Mouse (Mus musculus) frontal cortex, postnatal 36 days (tissue): ENCODE measurements around the gene Ift43.

Source experiments
- DNase-seq, 2 experiments: peaks; one replicate each; pipeline ENCODE4 v3.0.0; 2022; ENCODE audit warnings: low spot score in 2 of 2

Gene Ift43

GRCm38 (mm10) chr12:86078553-86079201 is 3.7 kb upstream of the Ift43 start, which contains the start of gene Tgfb3:
Gene Tgfb3, minus strand, starts transcription at chr12:86079041.
- DNase-seq = peak in 1 of 2 experiments; percentile 65

DNA sequence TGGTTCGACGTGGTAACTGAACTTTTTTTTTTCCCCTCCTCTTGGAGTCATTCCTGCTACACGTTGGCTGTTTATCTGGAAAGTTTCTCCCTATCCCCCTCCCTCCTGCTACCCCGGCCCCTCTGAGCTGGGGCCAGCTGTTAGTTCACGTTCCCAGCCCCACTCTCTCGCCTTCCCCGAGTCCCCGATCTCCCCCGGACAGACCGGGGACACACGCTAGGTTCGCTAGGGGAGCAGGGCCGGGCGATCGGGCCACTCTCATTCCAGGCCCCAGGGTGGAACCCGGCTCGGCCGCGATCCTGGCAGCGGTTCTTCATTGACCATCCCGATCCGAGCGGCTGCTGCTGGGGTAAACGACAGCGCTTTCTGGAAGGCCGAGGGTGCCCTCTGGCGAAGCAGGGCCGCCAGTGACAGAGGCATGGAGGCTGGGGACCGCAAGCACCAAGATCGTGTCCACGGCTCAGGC is 3.1 kb upstream of the Ift43 start:
- DNase-seq = peak; percentile 92 to 93

DNA sequence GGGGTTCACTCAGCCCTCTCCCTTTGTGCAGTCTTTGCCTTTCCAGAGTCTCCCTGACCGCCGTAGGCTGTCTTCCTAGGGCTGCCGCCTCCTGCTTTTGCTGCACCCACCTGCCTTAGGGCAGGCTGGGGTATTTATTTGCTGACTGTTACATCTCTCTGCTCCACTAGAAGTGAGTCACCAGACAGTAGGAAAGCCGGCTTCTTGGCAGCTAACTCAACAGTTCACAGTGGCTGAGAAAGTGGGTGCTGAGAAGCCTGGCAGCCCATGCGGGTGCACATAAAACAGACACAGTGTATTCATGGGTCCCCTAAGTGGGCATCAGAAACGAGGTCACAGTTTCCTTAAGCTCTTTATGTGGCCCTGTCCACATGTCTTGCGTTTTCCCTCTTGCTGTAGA is 3.5 kb downstream of the Ift43 start:
- DNase-seq = peak; percentile 62 to 77

GRCm38 (mm10) chr12:86086550-86086949 is 4.2 kb downstream of the Ift43 start:
- peak; percentile 9 to 72 for DNase-seq

DNA sequence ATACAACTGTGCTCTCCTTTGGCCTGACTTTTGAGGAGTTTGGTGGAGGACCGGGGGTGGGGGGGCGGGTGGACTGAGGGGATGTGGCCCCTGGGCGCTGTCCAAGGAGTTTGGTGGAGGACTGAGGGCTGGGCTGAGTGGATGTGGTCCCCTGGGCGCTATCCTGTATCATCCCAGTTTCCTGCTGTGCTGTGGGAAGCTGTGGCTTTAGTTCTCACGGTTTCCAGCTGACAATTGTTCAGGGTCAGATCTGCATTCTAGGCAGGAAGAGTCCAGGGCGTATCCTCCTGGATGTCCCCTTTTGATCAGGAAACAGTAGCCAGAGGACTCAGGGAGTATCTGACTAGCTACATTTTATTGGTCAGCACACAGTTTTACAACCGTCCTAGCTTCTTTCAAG is 5.7 kb downstream of the Ift43 start:
- DNase-seq = no peak

- no peak for DNase-seq
Measured at GRCm38 (mm10) chr12:86090764-86091163, 8.4 kb downstream of the Ift43 start.

GRCm38 (mm10) chr12:86091601-86092132 is 9.3 kb downstream of the Ift43 start:
- no peak for DNase-seq

- no peak for DNase-seq
Measured at GRCm38 (mm10) chr12:86094075-86094474, 11.7 kb downstream of the Ift43 start.

- DNase-seq = no peak
Measured at GRCm38 (mm10) chr12:86095806-86096205, 13.5 kb downstream of the Ift43 start.

GRCm38 (mm10) chr12:86097781-86098180 is 15.4 kb downstream of the Ift43 start:
- no peak for DNase-seq

- no peak for DNase-seq
Measured at GRCm38 (mm10) chr12:86100711-86101110, 18.4 kb downstream of the Ift43 start.

- DNase-seq = no peak
Measured at GRCm38 (mm10) chr12:86102686-86103085, 20.3 kb downstream of the Ift43 start.

DNA sequence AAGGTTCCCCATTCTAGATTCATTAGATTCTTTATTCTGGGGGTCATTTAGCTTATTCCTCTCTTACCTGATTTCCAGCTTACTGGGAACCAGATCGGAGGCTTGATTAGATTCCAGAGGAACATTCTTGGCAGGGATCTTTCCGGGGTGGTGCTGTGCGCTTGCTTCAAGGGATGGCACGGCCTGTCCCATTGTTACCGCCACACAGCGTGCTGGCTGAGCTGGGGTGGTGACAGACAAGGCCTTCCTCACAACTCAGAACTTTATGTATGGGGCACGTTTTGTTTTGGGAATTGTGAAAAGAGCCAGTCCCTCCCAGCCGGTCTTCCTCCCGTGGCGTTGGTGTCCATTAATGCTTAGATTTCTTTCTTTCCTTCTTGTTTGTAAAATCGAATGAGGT is 21.1 kb downstream of the Ift43 start:
- peak in 1 of 2 experiments; percentile 20 for DNase-seq

- DNase-seq = peak in 1 of 2 experiments; percentile 6
Measured at GRCm38 (mm10) chr12:86103852-86104251, 21.5 kb downstream of the Ift43 start.

- DNase-seq = peak in 1 of 2 experiments; percentile 21
Measured at GRCm38 (mm10) chr12:86104297-86104696, 22.0 kb downstream of the Ift43 start.

DNA sequence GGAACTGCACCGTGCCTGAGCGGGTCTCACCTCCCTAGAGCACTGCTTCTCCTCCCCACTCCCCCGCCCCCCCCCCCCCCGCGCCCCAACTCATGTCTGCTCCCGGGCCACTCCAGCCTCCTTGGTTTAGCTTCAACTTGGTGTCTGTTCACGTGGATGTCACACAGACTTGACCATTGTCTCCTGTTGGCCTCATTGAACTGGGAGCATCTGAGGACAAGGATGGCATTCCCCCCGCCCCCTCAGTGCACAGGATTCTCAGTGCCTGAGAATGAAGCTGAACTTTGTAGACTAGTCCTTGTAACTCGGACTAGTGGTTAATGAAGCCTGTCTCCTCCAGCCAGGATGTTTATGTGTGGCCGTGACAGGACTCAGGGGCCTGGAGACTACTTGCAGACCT is 23.2 kb downstream of the Ift43 start:
- no peak for DNase-seq

- DNase-seq = no peak
Measured at GRCm38 (mm10) chr12:86106086-86106485, 23.7 kb downstream of the Ift43 start.

- no peak for DNase-seq
Measured at GRCm38 (mm10) chr12:86107645-86108044, 25.3 kb downstream of the Ift43 start.

DNA sequence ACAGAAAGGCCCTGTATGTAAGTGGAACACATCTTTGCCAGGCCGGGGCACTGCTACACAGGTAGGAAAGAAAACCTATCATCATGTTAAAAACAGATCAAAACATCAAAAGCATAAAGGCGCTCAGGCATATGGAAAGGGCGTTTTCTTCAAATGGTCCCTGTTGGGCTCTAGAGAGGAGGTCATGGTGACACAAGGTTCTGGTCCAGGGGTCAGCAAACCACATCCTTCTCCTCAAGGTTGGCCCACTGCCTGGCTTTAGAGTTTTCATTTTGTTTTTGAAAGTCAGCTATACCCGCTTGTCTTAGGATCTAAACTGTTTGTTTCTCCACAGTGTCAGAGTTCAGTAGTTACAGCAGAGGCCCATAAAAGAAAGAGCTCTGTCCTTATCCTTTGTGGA is 27.2 kb downstream of the Ift43 start:
- DNase-seq = no peak

GRCm38 (mm10) chr12:86110637-86111036 is 28.3 kb downstream of the Ift43 start:
- no peak for DNase-seq

DNA sequence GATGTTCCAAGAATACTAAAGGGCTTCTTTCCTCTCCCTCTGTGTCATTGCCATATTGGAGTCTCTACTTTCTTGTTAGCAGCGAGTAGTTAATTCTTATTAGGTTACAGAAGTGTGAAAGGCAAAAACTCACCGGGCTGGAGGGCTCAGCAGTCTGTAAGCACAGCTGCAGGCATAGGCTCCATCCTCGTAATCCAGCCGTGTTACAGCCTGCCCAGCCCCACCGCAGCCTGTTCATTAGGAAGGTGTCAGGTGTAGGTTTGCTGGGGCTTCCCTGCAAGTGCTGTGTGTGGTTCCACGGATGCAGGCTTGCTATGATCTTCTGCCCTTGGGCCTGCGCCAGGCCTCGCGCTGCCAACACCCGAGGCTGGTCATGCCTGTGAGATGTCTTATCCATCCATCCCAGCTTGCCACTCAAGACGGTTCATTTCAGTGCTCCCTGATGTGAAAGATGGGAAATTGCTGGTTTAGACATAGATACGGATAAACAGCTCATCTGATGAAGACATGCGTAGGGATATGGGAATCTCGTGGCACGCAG is 34.0 kb downstream of the Ift43 start:
- no peak for DNase-seq

GRCm38 (mm10) chr12:86124016-86124415 is 41.7 kb downstream of the Ift43 start:
- no peak for DNase-seq

- DNase-seq = no peak
Measured at GRCm38 (mm10) chr12:86128122-86128521, 45.8 kb downstream of the Ift43 start.
